Mouse (Mus musculus): ENCODE data around the gene Mrpl18. TPM values are rescaled to one million over a fixed set of nuclear protein-coding genes. Genes with fewer than 3 reads are reported as not detected.
"Not testable (repeated sequence)": the region's sequence is repeated elsewhere in the genome, so short reads cannot be mapped to it uniquely, and the experiment has no call there.

Mrpl18 gene
- polyA plus RNA-seq, 2 experiments = 55.4 to 107 TPM

GRCm38 (mm10) chr17:12949669-12950068 is 33.5 kb upstream of the Mrpl18 start:
- Histone ChIP-seq H3K9me3 (ENCODE audit: control insufficient read depth, low read length) (no peaks in the 10 kb centered on the region), H3K27ac (no peak overlapping the region), H3K9ac (replicated peaks) (no peak overlapping the region), H3K4me3 (ENCODE audit: insufficient read depth in 1 of 2, low read depth in 2 of 2, low read length in 2 of 2) (no peak overlapping the region), H3K36me3 (replicated peaks; ENCODE audit: control insufficient read depth, insufficient read depth, low read depth) (peaks cover 24% of the 10 kb centered on the region), H3K27me3 (ENCODE audit: control insufficient read depth, insufficient read depth, low read length) (no peaks in the 10 kb centered on the region), H3K4me1 (replicated peaks; ENCODE audit: control insufficient read depth in 2 of 2, insufficient read depth in 2 of 2, low read length in 1 of 2) (no peaks in the 10 kb centered on the region), H3K4me2 (ENCODE audit: low read depth) (no peak overlapping the region)
- ATAC-seq (ENCODE audit: insufficient read depth) = no peak
- DNase-seq (ENCODE audit: low read depth in 3 of 3, low spot score in 3 of 3) = no peak
- 83% methylated on average over 5 of the region's 5 CpGs for WGBS (ENCODE audit: insufficient replicate concordance)
- no peak for TF ChIP-seq EP300 (IDR thresholded peaks at IDR 0.05; ENCODE audit: low read depth)
- TF ChIP-seq CTCF (IDR thresholded peaks at IDR 0.05; ENCODE audit: low read depth) = no peak

GRCm38 (mm10) chr17:12942459-12943162 is 26.5 kb upstream of the Mrpl18 start:
- WGBS (ENCODE audit: insufficient replicate concordance) = 73% methylated on average over 6 of the region's 6 CpGs
- TF ChIP-seq CTCF (IDR thresholded peaks at IDR 0.05; ENCODE audit: low read depth) (no peak), EP300 (IDR thresholded peaks at IDR 0.05; ENCODE audit: low read depth) (no peak)
- ATAC-seq (ENCODE audit: insufficient read depth) = no peak

GRCm38 (mm10) chr17:12941543-12942260 is 25.6 kb upstream of the Mrpl18 start:
- 56% methylated on average over 8 of the region's 8 CpGs for WGBS (ENCODE audit: insufficient replicate concordance)
- H3K4me2 ChIP-seq (ENCODE audit: low read depth) = no peak overlapping the region
- no peak overlapping the region for H3K9ac ChIP-seq (replicated peaks)

More at GRCm38 (mm10) chr17:12942459-12943162, 26.5 kb upstream of the Mrpl18 start:
- no peak overlapping the region for H3K4me2 ChIP-seq (ENCODE audit: low read depth)
- no peaks in the 10 kb centered on the region for H3K27me3 ChIP-seq (ENCODE audit: control insufficient read depth, insufficient read depth, low read length)
- H3K27ac ChIP-seq = no peak overlapping the region
- no peak for DNase-seq (ENCODE audit: low read depth in 3 of 3, low spot score in 3 of 3)
- H3K4me3 ChIP-seq (ENCODE audit: insufficient read depth in 1 of 2, low read depth in 2 of 2, low read length in 2 of 2) = no peak overlapping the region
- peaks cover 0 to 11% of the 10 kb centered on the region in 2 experiments; a peak in 3 of 4 replicates for H3K4me1 ChIP-seq (replicated peaks; ENCODE audit: control insufficient read depth in 2 of 2, insufficient read depth in 2 of 2, low read length in 1 of 2)
- H3K9me3 ChIP-seq (ENCODE audit: control insufficient read depth, low read length) = no peaks in the 10 kb centered on the region
- H3K9ac ChIP-seq (replicated peaks) = no peak overlapping the region
- H3K36me3 ChIP-seq (replicated peaks; ENCODE audit: control insufficient read depth, insufficient read depth, low read depth) = peaks cover 8% of the 10 kb centered on the region

DNA sequence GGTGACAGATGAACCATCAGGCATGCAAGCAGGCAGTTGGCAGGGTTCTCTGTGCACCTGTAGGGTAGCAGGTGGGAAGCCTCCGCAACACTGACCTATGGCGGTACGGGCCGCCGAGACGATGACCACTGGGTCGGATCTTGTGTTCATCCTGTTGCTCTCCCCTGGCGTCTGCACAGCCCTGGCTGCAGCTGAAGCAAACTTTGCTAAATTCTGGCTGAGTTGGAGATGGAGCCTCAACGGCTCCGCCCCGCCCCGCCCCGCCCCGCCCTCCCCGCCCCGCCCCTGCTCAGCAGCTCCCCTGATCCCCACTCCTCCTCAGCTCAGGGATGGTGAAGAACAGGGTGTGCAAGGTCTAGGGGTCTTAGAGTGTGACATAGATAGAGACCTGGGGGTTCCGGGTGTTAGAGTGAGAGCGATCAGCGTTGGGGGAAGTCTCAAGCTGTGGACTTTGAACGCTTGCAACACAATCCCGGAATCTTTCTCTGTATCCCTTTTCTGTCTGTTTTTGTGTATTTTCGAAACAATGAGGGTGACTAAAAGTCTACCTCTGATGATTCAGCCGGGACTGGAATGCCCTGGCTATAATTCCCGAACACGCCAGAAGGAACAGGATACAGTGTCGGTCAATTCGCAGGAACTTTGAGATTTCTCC is 24.1 kb upstream of the Mrpl18 start, which contains the start of gene Acat3:
Gene Acat3, minus strand, starts transcription at position 450 of the 655 bp plus-strand sequence.
- peak within 1 kb of the TSS; percentile 47 for H3K4me2 ChIP-seq (ENCODE audit: low read depth)
- ATAC-seq (ENCODE audit: insufficient read depth) (peak; percentile 67), DNase-seq (ENCODE audit: low read depth in 3 of 3, low spot score in 3 of 3) (no peak)
- no peak for TF ChIP-seq CTCF (IDR thresholded peaks at IDR 0.05; ENCODE audit: low read depth)
- H3K4me3 ChIP-seq (ENCODE audit: insufficient read depth in 1 of 2, low read depth in 2 of 2, low read length in 2 of 2) = peak within 1 kb of the TSS; percentile 17 to 22; a peak in 2 of 4 replicates
- H3K36me3 ChIP-seq (replicated peaks; ENCODE audit: control insufficient read depth, insufficient read depth, low read depth) = peaks cover 4% of the 10 kb centered on the region
- no peaks in the 10 kb centered on the region for H3K9me3 ChIP-seq (ENCODE audit: control insufficient read depth, low read length)
- peaks cover 0 to 11% of the 10 kb centered on the region in 2 experiments; a peak in 3 of 4 replicates for H3K4me1 ChIP-seq (replicated peaks; ENCODE audit: control insufficient read depth in 2 of 2, insufficient read depth in 2 of 2, low read length in 1 of 2)
- no peaks in the 10 kb centered on the region for H3K27me3 ChIP-seq (ENCODE audit: control insufficient read depth, insufficient read depth, low read length)
- H3K9ac ChIP-seq (replicated peaks) = no peak within 1 kb of the TSS
- no peak within 1 kb of the TSS for H3K27ac ChIP-seq
- WGBS (ENCODE audit: insufficient replicate concordance) = 12% methylated on average over 27 of the region's 27 CpGs

More at GRCm38 (mm10) chr17:12941543-12942260, 25.6 kb upstream of the Mrpl18 start:
- no peak for DNase-seq (ENCODE audit: low read depth in 3 of 3, low spot score in 3 of 3)
- H3K4me1 ChIP-seq (replicated peaks; ENCODE audit: control insufficient read depth in 2 of 2, insufficient read depth in 2 of 2, low read length in 1 of 2) = peaks cover 0 to 11% of the 10 kb centered on the region in 2 experiments; a peak in 3 of 4 replicates
- no peak overlapping the region for H3K4me3 ChIP-seq (ENCODE audit: insufficient read depth in 1 of 2, low read depth in 2 of 2, low read length in 2 of 2)
- ATAC-seq (ENCODE audit: insufficient read depth) = no peak
- H3K27me3 ChIP-seq (ENCODE audit: control insufficient read depth, insufficient read depth, low read length) = no peaks in the 10 kb centered on the region
- no peaks in the 10 kb centered on the region for H3K9me3 ChIP-seq (ENCODE audit: control insufficient read depth, low read length)
- no peak for TF ChIP-seq EP300 (IDR thresholded peaks at IDR 0.05; ENCODE audit: low read depth)
- TF ChIP-seq CTCF (IDR thresholded peaks at IDR 0.05; ENCODE audit: low read depth) = no peak
- no peak overlapping the region for H3K27ac ChIP-seq
- peaks cover 7% of the 10 kb centered on the region for H3K36me3 ChIP-seq (replicated peaks; ENCODE audit: control insufficient read depth, insufficient read depth, low read depth)

DNA sequence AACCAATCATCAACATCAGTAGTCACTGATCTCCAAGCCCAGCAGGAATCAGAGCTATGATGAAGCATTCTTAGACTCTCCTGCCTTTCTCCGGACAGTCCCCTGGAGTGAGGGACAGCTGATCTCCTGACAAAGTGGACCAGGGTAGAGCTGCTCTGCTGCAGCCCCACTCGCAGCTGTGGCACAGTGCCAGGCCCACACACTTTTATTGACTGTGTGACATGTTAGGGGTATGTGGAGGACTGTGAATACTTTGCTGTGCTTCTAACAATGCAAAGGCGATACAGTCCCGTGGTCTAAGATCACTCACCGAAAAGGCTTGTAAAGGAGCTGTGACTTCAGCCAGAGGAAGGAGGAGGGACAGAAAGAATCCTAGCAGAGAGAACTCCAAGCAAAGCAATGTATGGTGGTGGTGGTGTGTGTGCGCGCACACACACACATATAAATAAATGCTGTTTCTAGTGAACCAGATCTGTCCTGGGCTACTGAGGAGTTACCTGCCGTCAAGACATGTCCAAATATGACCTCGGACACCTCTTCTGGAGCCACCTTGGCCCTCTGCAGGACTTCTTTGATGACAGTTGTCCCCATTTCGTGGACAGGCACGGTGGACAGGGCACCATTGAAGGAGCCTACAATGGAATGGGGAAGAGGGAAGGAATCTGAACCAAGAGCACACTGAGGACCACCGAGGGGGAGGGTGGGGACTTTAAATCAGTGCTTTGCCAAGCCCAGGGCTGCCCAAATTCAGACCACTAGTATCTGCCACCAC is 23.4 kb upstream of the Mrpl18 start:
- not testable (repeated sequence) for H3K27ac ChIP-seq; H3K36me3 ChIP-seq (replicated peaks; ENCODE audit: control insufficient read depth, insufficient read depth, low read depth); H3K27me3 ChIP-seq (ENCODE audit: control insufficient read depth, insufficient read depth, low read length); H3K9ac ChIP-seq (replicated peaks); H3K9me3 ChIP-seq (ENCODE audit: control insufficient read depth, low read length); DNase-seq (ENCODE audit: low read depth in 3 of 3, low spot score in 3 of 3)
- Histone ChIP-seq H3K4me1 (replicated peaks; ENCODE audit: control insufficient read depth in 2 of 2, insufficient read depth in 2 of 2, low read length in 1 of 2) (peaks cover 0 to 13% of the 10 kb centered on the region in 2 experiments; a peak in 3 of 4 replicates), H3K4me2 (ENCODE audit: low read depth) (peak overlapping the region; percentile 47), H3K4me3 (ENCODE audit: insufficient read depth in 1 of 2, low read depth in 2 of 2, low read length in 2 of 2) (peak overlapping the region; percentile 1 to 17; a peak in 1 of 4 replicates)
- ATAC-seq (ENCODE audit: insufficient read depth) = peak; percentile 19
- 62% methylated on average over 2 of the region's 12 CpGs for WGBS (ENCODE audit: insufficient replicate concordance)

All from liver, embryonic 14.5 days (tissue).